Mouse (Mus musculus) frontal cortex, adult 2 months (tissue): Measurements from ENCODE around the gene Coq9. TPM values are rescaled to one million over a fixed set of nuclear protein-coding genes. Genes with fewer than 3 reads are reported as not detected.

Source experiments
- polyA plus RNA-seq: library from polyadenylated mRNA; depleted of rRNA; stranded (reverse); fragments of >200 nt; gene quantifications from 2 replicates; pipeline ENCODE4 v1.2.3, GENCODE M21; 2012; rRNA removed

The Coq9 gene
- polyA plus RNA-seq, 1 experiment: 109 TPM

Other genes starting within 250 kb of the Coq9 start
- gene Rspry1, start 236.4 kb upstream of the Coq9 start, polyA plus RNA-seq: 17.9 and 18.6 TPM in 2 replicates
- gene Fam192a, start 236.3 kb upstream of the Coq9 start, polyA plus RNA-seq: 54.5 and 63.2 TPM in 2 replicates
- 233 and 264 TPM in 2 replicates for gene Arl2bp, start 171.7 kb upstream of the Coq9 start, polyA plus RNA-seq
- gene Pllp, start 142.0 kb upstream of the Coq9 start, polyA plus RNA-seq: 89.0 TPM in 2 replicates
- 0.22 and 0.23 TPM in 2 replicates for gene Ccl22, start 92.7 kb upstream of the Coq9 start, polyA plus RNA-seq
- 470 and 510 TPM in 2 replicates for gene Cx3cl1, start 66.3 kb upstream of the Coq9 start, polyA plus RNA-seq
- 2.2 and 3.1 TPM in 2 replicates for gene Ccl17, start 27.9 kb upstream of the Coq9 start, polyA plus RNA-seq
- gene Ciapin1, start within 50 bp of the Coq9 start, polyA plus RNA-seq: 40.5 and 44.8 TPM in 2 replicates
- gene Polr2c, start 19.1 kb downstream of the Coq9 start, polyA plus RNA-seq: 99.6 and 111 TPM in 2 replicates
- 19.4 and 21.0 TPM in 2 replicates for gene Dok4, start 38.0 kb downstream of the Coq9 start, polyA plus RNA-seq
- 2.9 and 3.1 TPM in 2 replicates for gene Ccdc102a, start 79.8 kb downstream of the Coq9 start, polyA plus RNA-seq
- 0.04 and 0.06 TPM in 2 replicates for gene Adgrg5, start 85.4 kb downstream of the Coq9 start, polyA plus RNA-seq
- 127 and 147 TPM in 2 replicates for gene Adgrg1, start 136.4 kb downstream of the Coq9 start, polyA plus RNA-seq
- 0.54 and 0.59 TPM in 2 replicates for gene Adgrg3, start 179.4 kb downstream of the Coq9 start, polyA plus RNA-seq
- gene Drc7, start 216.8 kb downstream of the Coq9 start, polyA plus RNA-seq: 0.80 and 1.2 TPM in 2 replicates
- 50.8 and 53.0 TPM in 2 replicates for gene Katnb1, start 242.9 kb downstream of the Coq9 start, polyA plus RNA-seq